Mouse (Mus musculus): ENCODE measurements around the gene Rtn1. TPM values are rescaled to one million over a fixed set of nuclear protein-coding genes. Genes with fewer than 3 reads are reported as not detected.

Gene Rtn1
- polyA plus RNA-seq, 1 experiment from 2014 or later = 588 TPM

- Histone ChIP-seq H3K9ac (no peak overlapping the region), H3K4me1 (peaks cover 2% of the 10 kb centered on the region), H3K4me2 (no peak overlapping the region), H3K4me3 (replicated peaks) (no peak overlapping the region), H3K27ac (no peak overlapping the region), H3K27me3 (no peaks in the 10 kb centered on the region), H3K36me3 (replicated peaks) (no peaks in the 10 kb centered on the region), H3K9me3 (no peaks in the 10 kb centered on the region)
- no peak for ATAC-seq (ENCODE audit: low FRiP score)
- WGBS = 93% methylated on average over 1 of the region's 1 CpGs
Measured at GRCm38 (mm10) chr12:72244951-72245350, 163.9 kb downstream of the Rtn1 start.

GRCm38 (mm10) chr12:72242807-72243206 is 166.0 kb downstream of the Rtn1 start:
- Histone ChIP-seq H3K9ac (no peak overlapping the region), H3K36me3 (replicated peaks) (no peaks in the 10 kb centered on the region), H3K27ac (no peak overlapping the region), H3K27me3 (peaks cover 9% of the 10 kb centered on the region), H3K4me2 (no peak overlapping the region), H3K4me3 (replicated peaks) (no peak overlapping the region), H3K4me1 (peaks cover 14% of the 10 kb centered on the region), H3K9me3 (no peaks in the 10 kb centered on the region)
- no peak for ATAC-seq (ENCODE audit: low FRiP score)
- 75% methylated on average over 6 of the region's 6 CpGs for WGBS

GRCm38 (mm10) chr12:72240506-72240905 is 168.3 kb downstream of the Rtn1 start:
- Histone ChIP-seq H3K27ac (no peak overlapping the region), H3K4me1 (peaks cover 23% of the 10 kb centered on the region), H3K4me2 (no peak overlapping the region), H3K9ac (no peak overlapping the region), H3K27me3 (peaks cover 16% of the 10 kb centered on the region), H3K4me3 (replicated peaks) (no peak overlapping the region), H3K36me3 (replicated peaks) (no peaks in the 10 kb centered on the region), H3K9me3 (no peaks in the 10 kb centered on the region)
- ATAC-seq (ENCODE audit: low FRiP score) = no peak

- H3K9me3 ChIP-seq = no peaks in the 10 kb centered on the region
- no peak overlapping the region for H3K4me3 ChIP-seq (replicated peaks)
- H3K9ac ChIP-seq = no peak overlapping the region
- no peaks in the 10 kb centered on the region for H3K36me3 ChIP-seq (replicated peaks)
- peak overlapping the region; percentile 50 for H3K27ac ChIP-seq
- peaks cover 25% of the 10 kb centered on the region for H3K4me1 ChIP-seq
- no peak for ATAC-seq (ENCODE audit: low FRiP score)
- no peak overlapping the region for H3K4me2 ChIP-seq
- peaks cover 16% of the 10 kb centered on the region for H3K27me3 ChIP-seq
- WGBS = 40% methylated on average over 12 of the region's 12 CpGs
Measured at GRCm38 (mm10) chr12:72239230-72239894, 169.5 kb downstream of the Rtn1 start.

- no peak overlapping the region for H3K9ac ChIP-seq
- no peaks in the 10 kb centered on the region for H3K36me3 ChIP-seq (replicated peaks)
- H3K4me1 ChIP-seq = peaks cover 39% of the 10 kb centered on the region
- peak overlapping the region; percentile 60; the same call in 1 of the 2 replicates for H3K4me2 ChIP-seq
- peak overlapping the region; percentile 67; the same call in 1 of the 2 replicates for H3K4me3 ChIP-seq (replicated peaks)
- H3K27ac ChIP-seq = no peak overlapping the region
- H3K9me3 ChIP-seq = no peaks in the 10 kb centered on the region
- peaks cover 16% of the 10 kb centered on the region for H3K27me3 ChIP-seq
- 73% methylated on average over 2 of the region's 2 CpGs for WGBS
- ATAC-seq (ENCODE audit: low FRiP score) = no peak
Measured at GRCm38 (mm10) chr12:72237251-72237650, 171.6 kb downstream of the Rtn1 start.

- Histone ChIP-seq H3K4me1 (peaks cover 39% of the 10 kb centered on the region), H3K9ac (peak overlapping the region; percentile 83), H3K4me3 (replicated peaks) (peak overlapping the region; percentile 67), H3K36me3 (replicated peaks) (no peaks in the 10 kb centered on the region), H3K27ac (peak overlapping the region; percentile 93), H3K4me2 (peak overlapping the region; percentile 60), H3K9me3 (no peaks in the 10 kb centered on the region), H3K27me3 (peaks cover 16% of the 10 kb centered on the region)
- ATAC-seq (ENCODE audit: low FRiP score) = peak; percentile 97
- WGBS = under 1% methylated on average over 55 of the region's 56 CpGs
Measured at GRCm38 (mm10) chr12:72236564-72237011, 172.3 kb downstream of the Rtn1 start.

- WGBS = 16% methylated on average over 12 of the region's 12 CpGs
- Histone ChIP-seq H3K27me3 (peaks cover 16% of the 10 kb centered on the region), H3K9ac (peak overlapping the region; percentile 83), H3K4me1 (peaks cover 40% of the 10 kb centered on the region), H3K9me3 (no peaks in the 10 kb centered on the region), H3K4me3 (replicated peaks) (peak overlapping the region; percentile 67), H3K27ac (peak overlapping the region; percentile 93), H3K4me2 (peak overlapping the region; percentile 60), H3K36me3 (replicated peaks) (no peaks in the 10 kb centered on the region)
- no peak for ATAC-seq (ENCODE audit: low FRiP score)
Measured at GRCm38 (mm10) chr12:72235621-72236351, 173.1 kb downstream of the Rtn1 start.

- WGBS = 86% methylated on average over 9 of the region's 9 CpGs
- Histone ChIP-seq H3K27me3 (peaks cover 16% of the 10 kb centered on the region), H3K4me2 (peak overlapping the region; percentile 60), H3K4me1 (peaks cover 41% of the 10 kb centered on the region), H3K27ac (no peak overlapping the region), H3K9me3 (no peaks in the 10 kb centered on the region), H3K9ac (peak overlapping the region; percentile 26; the same call in 1 of the 2 replicates), H3K36me3 (replicated peaks) (no peaks in the 10 kb centered on the region), H3K4me3 (replicated peaks) (peak overlapping the region; percentile 67)
- ATAC-seq (ENCODE audit: low FRiP score) = no peak
Measured at GRCm38 (mm10) chr12:72234966-72235365, 173.9 kb downstream of the Rtn1 start.

GRCm38 (mm10) chr12:72234151-72234550 is 174.7 kb downstream of the Rtn1 start:
- 86% methylated on average over 3 of the region's 3 CpGs for WGBS
- Histone ChIP-seq H3K27ac (no peak overlapping the region), H3K4me2 (peak overlapping the region; percentile 60), H3K27me3 (peaks cover 16% of the 10 kb centered on the region), H3K9me3 (no peaks in the 10 kb centered on the region), H3K4me1 (peaks cover 38% of the 10 kb centered on the region), H3K4me3 (replicated peaks) (peak overlapping the region; percentile 67), H3K9ac (no peak overlapping the region), H3K36me3 (replicated peaks) (no peaks in the 10 kb centered on the region)
- ATAC-seq (ENCODE audit: low FRiP score) = no peak

- Histone ChIP-seq H3K27me3 (peaks cover 10% of the 10 kb centered on the region), H3K4me1 (peaks cover 34% of the 10 kb centered on the region), H3K27ac (peak overlapping the region; percentile 50; the same call in 1 of the 2 replicates), H3K9ac (peak overlapping the region; percentile 38; the same call in 1 of the 2 replicates), H3K4me2 (peak overlapping the region; percentile 60), H3K4me3 (replicated peaks) (peak overlapping the region; percentile 67), H3K36me3 (replicated peaks) (no peaks in the 10 kb centered on the region), H3K9me3 (no peaks in the 10 kb centered on the region)
- WGBS = 82% methylated on average over 19 of the region's 19 CpGs
- no peak for ATAC-seq (ENCODE audit: low FRiP score)
Measured at GRCm38 (mm10) chr12:72232826-72233790, 175.7 kb downstream of the Rtn1 start.

- no peak for ATAC-seq (ENCODE audit: low FRiP score)
- H3K4me3 ChIP-seq (replicated peaks) = no peak overlapping the region
Measured at GRCm38 (mm10) chr12:72232176-72232575, 176.7 kb downstream of the Rtn1 start.

More at GRCm38 (mm10) chr12:72232176-72232575, 176.7 kb downstream of the Rtn1 start:
- Histone ChIP-seq H3K9me3 (no peaks in the 10 kb centered on the region), H3K36me3 (replicated peaks) (no peaks in the 10 kb centered on the region), H3K4me1 (peaks cover 36% of the 10 kb centered on the region), H3K9ac (no peak overlapping the region), H3K27me3 (peaks cover under 1% of the 10 kb centered on the region; the same call in 1 of the 2 replicates), H3K27ac (no peak overlapping the region), H3K4me2 (peak overlapping the region; percentile 60)
- WGBS = 87% methylated on average over 3 of the region's 3 CpGs
